Mouse (Mus musculus) kidney, adult 2 months (tissue): Measurements from ENCODE around the gene Mcrs1. TPM values are rescaled to one million over a fixed set of nuclear protein-coding genes. Genes with fewer than 3 reads are reported as not detected.

Experiments used
- DNase-seq: peaks from one replicate; pipeline ENCODE4 v3.0.0; 2021
- H3K27ac ChIP-seq: fragments of 200-500 bp; 2 replicates; pipeline ENCODE4 v1.5.1; 2012; ENCODE audit warnings: low read depth, low read length, control low read depth, inconsistent platforms; ENCODE audit not compliant: insufficient read depth
- H3K27me3 ChIP-seq: fragments of 200-500 bp; replicated peaks from 2 replicates; pipeline ENCODE4 v1.6.1; 2012; ENCODE audit warnings: mild to moderate bottlenecking, moderate library complexity, low read length, inconsistent platforms; ENCODE audit not compliant: control insufficient read depth, insufficient read depth
- H3K36me3 ChIP-seq: fragments of 200-500 bp; 2 replicates; pipeline ENCODE4 v1.6.1; 2012; ENCODE audit warnings: mild to moderate bottlenecking, moderate library complexity, low read length, inconsistent platforms; ENCODE audit not compliant: control insufficient read depth, insufficient read depth
- H3K4me1 ChIP-seq: fragments of 200-500 bp; 2 replicates; pipeline ENCODE4 v1.6.1; 2011; ENCODE audit warnings: low read length; ENCODE audit not compliant: control insufficient read depth, insufficient read depth
- H3K4me3 ChIP-seq: fragments of 200-500 bp; 2 replicates; pipeline ENCODE4 v1.5.1; 2011; ENCODE audit warnings: mild to moderate bottlenecking, low read depth, low read length, control low read depth; ENCODE audit not compliant: insufficient read depth
- CTCF ChIP-seq: fragments of 200-500 bp; conservative IDR thresholded peaks from 2 replicates; pipeline ENCODE4 v1.5.1; 2011; ENCODE audit warnings: low read depth, mild to moderate bottlenecking, control low read depth, low read length, moderate library complexity, mixed read lengths; ENCODE audit not compliant: insufficient read depth, insufficient read length
- POLR2A ChIP-seq: fragments of 200-500 bp; IDR thresholded peaks from one replicate; pipeline ENCODE4 v1.6.1; 2011; ENCODE audit warnings: low read depth, low read length, control low read depth
- WGBS: fragments of 180-500 bp; shearing (Covaris S2); methylation state at CpG from one replicate; pipeline ENCODE4 v1.1.7; 2018; 5-methylcytosine and 5-hydroxymethylcytosine counted together
- polyA plus RNA-seq: library from polyadenylated mRNA; depleted of rRNA; stranded (reverse); fragments of >200 nt; gene quantifications from 2 replicates; pipeline ENCODE4 v1.2.3, GENCODE M21; 2012

The Mcrs1 gene
- polyA plus RNA-seq, 1 experiment = 70.6 TPM

- peak; percentile 92 for DNase-seq
- Histone ChIP-seq H3K27me3 (no peaks in the 10 kb centered on the region), H3K36me3 (no peaks in the 10 kb centered on the region), H3K4me1 (peaks cover 5% of the 10 kb centered on the region; the same call in 1 of the 2 replicates), H3K4me3 (no peak overlapping the region), H3K27ac (no peak overlapping the region)
- 33% methylated on average over 14 of the region's 14 CpGs for WGBS
- TF ChIP-seq POLR2A (no peak), CTCF (no peak)
Measured at GRCm38 (mm10) chr15:99284527-99285188, 32.9 kb upstream of the Mcrs1 start.

DNA sequence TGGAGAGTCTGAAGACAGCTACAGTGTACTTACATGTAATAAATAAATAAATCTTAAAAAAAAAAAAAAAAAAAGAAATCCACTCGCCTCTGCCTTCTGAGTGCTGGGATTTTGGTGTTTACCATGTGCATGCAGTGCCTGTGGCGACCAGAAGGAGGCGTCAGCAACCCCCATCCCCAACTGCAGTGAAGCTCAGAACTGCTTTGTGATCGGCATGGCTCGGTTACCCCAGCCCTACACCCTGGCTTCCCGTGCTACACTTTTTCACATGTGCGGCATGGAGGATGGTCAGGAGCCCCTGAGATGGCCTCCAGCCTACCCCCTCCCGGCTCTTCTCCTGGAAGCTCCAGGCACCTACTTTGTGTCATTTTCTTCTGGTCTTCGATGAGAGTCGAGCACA lies 31.7 kb upstream of the Mcrs1 start:
- TF ChIP-seq CTCF (peak; percentile 44; the same call in 1 of the 2 replicates), POLR2A (no peak)
- Histone ChIP-seq H3K4me1 (peaks cover 5% of the 10 kb centered on the region; the same call in 1 of the 2 replicates), H3K36me3 (no peaks in the 10 kb centered on the region), H3K4me3 (no peak overlapping the region), H3K27ac (no peak overlapping the region), H3K27me3 (no peaks in the 10 kb centered on the region)
- 66% methylated on average over 10 of the region's 10 CpGs for WGBS
- no peak for DNase-seq

DNA sequence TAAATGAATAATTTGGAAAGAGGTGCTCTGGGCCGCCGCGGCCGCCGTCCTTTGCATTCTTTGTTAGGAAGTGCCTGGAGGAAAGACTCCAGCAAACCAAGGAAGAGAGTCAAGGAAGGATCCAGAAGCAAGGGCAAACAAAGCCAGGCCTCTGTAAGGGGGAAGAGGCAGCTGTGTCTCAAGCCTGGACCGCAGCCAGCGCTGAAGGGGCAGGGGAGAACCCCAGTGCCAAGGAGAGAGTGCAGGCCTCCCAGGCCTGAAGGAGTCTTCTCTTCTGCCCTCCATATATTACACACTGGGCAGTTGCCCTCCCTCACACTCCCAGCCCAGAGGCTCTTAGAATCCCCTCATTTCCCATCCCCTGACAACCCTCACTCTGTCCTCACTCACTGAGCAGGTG lies 26.5 kb upstream of the Mcrs1 start:
- Histone ChIP-seq H3K27me3 (no peaks in the 10 kb centered on the region), H3K36me3 (no peaks in the 10 kb centered on the region), H3K4me1 (no peaks in the 10 kb centered on the region), H3K27ac (no peak overlapping the region), H3K4me3 (no peak overlapping the region)
- TF ChIP-seq CTCF = no peak
- TF ChIP-seq POLR2A = no peak
- 71% methylated on average over 7 of the region's 7 CpGs for WGBS
- no peak for DNase-seq

GRCm38 (mm10) chr15:99276095-99276494 lies 24.3 kb upstream of the Mcrs1 start:
- TF ChIP-seq CTCF (no peak), POLR2A (no peak)
- no peak for DNase-seq
- no peaks in the 10 kb centered on the region for H3K4me1 ChIP-seq
- H3K36me3 ChIP-seq = no peaks in the 10 kb centered on the region
- WGBS = 92% methylated on average over 8 of the region's 8 CpGs
- H3K27me3 ChIP-seq = no peaks in the 10 kb centered on the region
- H3K4me3 ChIP-seq = no peak overlapping the region
- no peak overlapping the region for H3K27ac ChIP-seq

GRCm38 (mm10) chr15:99265679-99266078 lies 13.9 kb upstream of the Mcrs1 start:
- Histone ChIP-seq H3K27me3 (no peaks in the 10 kb centered on the region), H3K4me3 (no peak overlapping the region), H3K4me1 (no peaks in the 10 kb centered on the region), H3K36me3 (no peaks in the 10 kb centered on the region), H3K27ac (no peak overlapping the region)
- peak; percentile 86 for TF ChIP-seq CTCF
- TF ChIP-seq POLR2A = no peak
- WGBS = 26% methylated on average over 4 of the region's 4 CpGs
- DNase-seq = peak; percentile 85

DNA sequence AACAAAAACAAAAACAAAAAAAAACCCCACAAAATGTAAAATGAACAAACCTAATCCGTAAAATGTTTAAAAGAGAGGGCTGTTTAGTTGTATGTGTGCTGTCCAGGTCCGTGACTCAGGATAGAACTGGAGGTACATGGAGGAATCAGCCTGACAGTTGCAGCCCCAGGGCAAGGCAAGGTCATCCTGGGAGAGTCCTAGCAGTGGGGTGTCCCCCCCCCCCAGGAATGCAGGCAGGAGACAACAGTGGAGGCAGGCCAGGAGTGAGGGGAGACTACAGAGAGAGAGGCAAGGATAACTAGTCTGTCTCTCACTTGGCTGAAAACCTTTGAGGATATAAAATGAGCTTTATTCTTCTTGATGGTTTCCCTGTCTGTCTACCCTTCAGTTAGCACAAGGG lies 12.6 kb upstream of the Mcrs1 start:
- H3K4me1 ChIP-seq = peaks cover 5% of the 10 kb centered on the region; the same call in 1 of the 2 replicates
- H3K27ac ChIP-seq = no peak overlapping the region
- 96% methylated on average over 2 of the region's 2 CpGs for WGBS
- H3K36me3 ChIP-seq = no peaks in the 10 kb centered on the region
- no peak for DNase-seq
- H3K27me3 ChIP-seq = no peaks in the 10 kb centered on the region
- no peak for TF ChIP-seq CTCF
- no peak for TF ChIP-seq POLR2A
- H3K4me3 ChIP-seq = no peak overlapping the region

DNA sequence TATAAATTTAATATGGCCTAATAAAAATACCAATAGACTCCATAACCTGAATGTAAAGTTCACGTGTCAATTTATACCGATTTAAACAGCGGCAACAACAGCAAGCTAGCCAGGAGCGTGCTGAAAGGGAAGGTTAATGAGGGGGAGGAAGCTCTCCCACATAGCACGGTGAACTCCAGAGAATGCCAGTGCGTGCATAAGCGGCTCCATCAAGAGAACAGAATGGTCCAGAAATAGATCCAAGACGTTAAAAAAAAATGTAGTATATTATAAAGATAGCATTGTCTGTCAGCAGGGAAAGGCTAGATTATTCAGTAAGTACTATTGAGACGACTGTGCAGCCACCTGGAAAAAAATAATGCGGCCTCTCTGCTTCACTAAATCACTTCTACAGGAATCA lies 10.9 kb upstream of the Mcrs1 start:
- H3K36me3 ChIP-seq = no peaks in the 10 kb centered on the region
- no peaks in the 10 kb centered on the region for H3K27me3 ChIP-seq
- no peak for DNase-seq
- no peak overlapping the region for H3K4me3 ChIP-seq
- TF ChIP-seq CTCF (no peak), POLR2A (no peak)
- peaks cover 5% of the 10 kb centered on the region; the same call in 1 of the 2 replicates for H3K4me1 ChIP-seq
- WGBS = 38% methylated on average over 10 of the region's 10 CpGs
- no peak overlapping the region for H3K27ac ChIP-seq

DNA sequence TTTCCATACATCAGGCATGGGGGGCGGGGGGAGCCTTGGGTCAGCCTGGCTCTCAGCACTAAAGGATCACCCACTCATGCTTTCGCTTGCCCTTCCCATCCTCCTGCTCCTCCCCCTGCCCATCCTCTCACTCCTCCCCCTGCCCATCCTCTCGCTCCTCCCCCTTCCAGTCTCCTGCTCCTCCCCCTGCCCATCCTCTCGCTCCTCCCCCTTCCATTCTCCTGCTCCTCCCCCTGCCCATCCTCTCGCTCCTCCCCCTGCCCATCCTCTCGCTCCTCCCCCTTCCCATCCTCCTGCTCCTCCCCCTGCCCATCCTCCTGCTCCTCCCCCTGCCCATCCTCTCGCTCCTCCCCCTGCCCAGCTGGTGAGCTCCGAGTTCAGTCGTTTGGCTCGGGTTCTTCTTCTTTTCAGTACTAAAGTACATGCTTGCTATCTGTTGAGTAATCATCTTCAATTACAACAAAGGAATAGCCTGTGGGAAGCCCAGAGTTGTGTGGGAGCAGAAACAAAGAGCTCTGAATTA lies 8.0 kb upstream of the Mcrs1 start:
- Histone ChIP-seq H3K4me1 (peaks cover 5% of the 10 kb centered on the region; the same call in 1 of the 2 replicates), H3K27ac (no peak overlapping the region), H3K4me3 (no peak overlapping the region), H3K36me3 (no peaks in the 10 kb centered on the region), H3K27me3 (no peaks in the 10 kb centered on the region)
- TF ChIP-seq CTCF = no peak
- no peak for TF ChIP-seq POLR2A
- DNase-seq = peak; percentile 88
- WGBS = 5% methylated on average over 7 of the region's 10 CpGs
